Comparison of ENCODE assay signal across 31 mouse cellular contexts in genomic region chr12:99545270-99545770, GRCm38 (mm10). TPM values are rescaled to one million over a fixed set of nuclear protein-coding genes. Genes with fewer than 3 reads are reported as not detected.
A peak's percentile ranks its signal among the peaks of the same experiment; 100 is the strongest.
DNase-seq lines count a peak whose midpoint lies in the region; ATAC-seq lines count a peak whose summit lies in the region.
"Had no signal": no experiment of that assay in that cellular context is flagged by ENCODE, and none has a peak within 500 bp of the region (broad histone marks: within the 10 kb centered on the region; RNA-seq: fewer than 3 reads in every experiment).

No protein-coding gene starts in this region.

- peak; percentile 34 to 70 for DNase-seq in heart, adult 9 months (ENCODE audit: low spot score in 2 of 2)
- no peak for DNase-seq in heart, postnatal 36 days
- peak; percentile 8 for DNase-seq in testis, postnatal 10 days (ENCODE audit: low spot score)
- no peak for DNase-seq in testis, postnatal 14 days (ENCODE audit: low spot score)
- DNase-seq in layer of hippocampus, adult 11-12 months (ENCODE audit: low spot score): no peak
- DNase-seq: adrenal gland, postnatal 14 days; cerebellum, adult 18-20 months; cerebellum, postnatal 10 days; gastrocnemius, postnatal 10 days; kidney, adult 18-20 months; kidney, postnatal 4 days; layer of hippocampus, postnatal 36 days; liver, embryonic 13.5 days; lung, adult 18-20 months; lung, postnatal 4 days; retina, postnatal 1 day; right cerebral cortex, postnatal 14 days; thymus, postnatal 14 days had no signal

- H3K27me3 ChIP-seq in forebrain, embryonic 15.5 days: no peaks in the 10 kb centered on the region
- H3K27me3 ChIP-seq in forebrain, embryonic 16.5 days (replicated peaks; ENCODE audit: control insufficient read depth, insufficient read depth, low read length): no peaks in the 10 kb centered on the region
- H3K27me3 ChIP-seq: embryonic facial prominence, embryonic 15.5 days; heart, embryonic 13.5 days; limb, embryonic 15.5 days; liver, embryonic 13.5 days; midbrain, embryonic 15.5 days; neural tube, embryonic 15.5 days had no signal

- no peak overlapping the region for H3K4me3 ChIP-seq in forebrain, embryonic 15.5 days
- no peak overlapping the region for H3K4me3 ChIP-seq in forebrain, embryonic 16.5 days (replicated peaks; ENCODE audit: low read length)
- H3K4me3 ChIP-seq: embryonic facial prominence, embryonic 10.5 days; embryonic facial prominence, embryonic 15.5 days; heart, embryonic 13.5 days; limb, embryonic 10.5 days; limb, embryonic 15.5 days; liver, embryonic 13.5 days; midbrain, embryonic 10.5 days; midbrain, embryonic 15.5 days; neural tube, embryonic 15.5 days had no signal

- intact Hi-C loops in heart, postnatal 36 days (cut with DNase I): loop anchor here (5.0 kb wide), 1 partner anchor 82 kb away; no protein-coding TSS in a partner anchor

- WGBS in forebrain, embryonic 15.5 days: 60% methylated on average over 6 of the region's 6 CpGs
- 55% methylated on average over 6 of the region's 6 CpGs for WGBS in forebrain, embryonic 16.5 days

- peaks cover 8% of the 10 kb centered on the region; the same call in 1 of the 2 replicates for H3K4me1 ChIP-seq in forebrain, embryonic 15.5 days
- H3K4me1 ChIP-seq in forebrain, embryonic 16.5 days (replicated peaks; ENCODE audit: control insufficient read depth, insufficient read depth, low read length): peaks cover 7% of the 10 kb centered on the region
- H3K4me1 ChIP-seq: embryonic facial prominence, embryonic 10.5 days; embryonic facial prominence, embryonic 15.5 days; limb, embryonic 15.5 days; midbrain, embryonic 10.5 days; midbrain, embryonic 15.5 days had no signal

- H3K27ac ChIP-seq in forebrain, embryonic 15.5 days (replicated peaks): peak overlapping the region; percentile 42; the same call in 1 of the 2 replicates
- H3K27ac ChIP-seq in forebrain, embryonic 16.5 days (ENCODE audit: low read length): no peak overlapping the region; the same call in 1 of the 2 replicates
- H3K27ac ChIP-seq: embryonic facial prominence, embryonic 10.5 days; embryonic facial prominence, embryonic 15.5 days; limb, embryonic 10.5 days; limb, embryonic 15.5 days; liver, embryonic 13.5 days; midbrain, embryonic 10.5 days; midbrain, embryonic 15.5 days; neural tube, embryonic 15.5 days had no signal

- no peak overlapping the region for H3K4me2 ChIP-seq in forebrain, embryonic 15.5 days (replicated peaks)
- H3K4me2 ChIP-seq in forebrain, embryonic 16.5 days (ENCODE audit: low read length): no peak overlapping the region
- H3K4me2 ChIP-seq: embryonic facial prominence, embryonic 15.5 days; limb, embryonic 15.5 days; midbrain, embryonic 15.5 days; neural tube, embryonic 15.5 days had no signal

- no peak overlapping the region for H3K9ac ChIP-seq in forebrain, embryonic 15.5 days (replicated peaks)
- no peak overlapping the region for H3K9ac ChIP-seq in forebrain, embryonic 16.5 days (replicated peaks; ENCODE audit: low read depth, low read length)
- H3K9ac ChIP-seq: embryonic facial prominence, embryonic 15.5 days; limb, embryonic 15.5 days; liver, embryonic 13.5 days; midbrain, embryonic 15.5 days; neural tube, embryonic 15.5 days had no signal

- no peaks in the 10 kb centered on the region for H3K9me3 ChIP-seq in forebrain, embryonic 15.5 days
- H3K9me3 ChIP-seq in forebrain, embryonic 16.5 days (ENCODE audit: control insufficient read depth, low read length): no peaks in the 10 kb centered on the region
- H3K9me3 ChIP-seq: embryonic facial prominence, embryonic 10.5 days; embryonic facial prominence, embryonic 15.5 days; heart, embryonic 13.5 days; limb, embryonic 10.5 days; limb, embryonic 15.5 days; liver, embryonic 13.5 days; midbrain, embryonic 10.5 days; midbrain, embryonic 15.5 days; neural tube, embryonic 15.5 days had no signal

- ATAC-seq in forebrain, embryonic 15.5 days (replicated peaks): no peak
- no peak for ATAC-seq in forebrain, embryonic 16.5 days
- ATAC-seq: forebrain, embryonic 14.5 days; hindbrain, embryonic 16.5 days; lung, postnatal 0 days; midbrain, embryonic 15.5 days had no signal

- H3K36me3 ChIP-seq in forebrain, embryonic 15.5 days: no peaks in the 10 kb centered on the region
- H3K36me3 ChIP-seq in forebrain, embryonic 16.5 days (ENCODE audit: control insufficient read depth, insufficient read depth): no peaks in the 10 kb centered on the region
- H3K36me3 ChIP-seq: embryonic facial prominence, embryonic 15.5 days; limb, embryonic 15.5 days; liver, embryonic 13.5 days; midbrain, embryonic 15.5 days; neural tube, embryonic 15.5 days had no signal

RNA-seq across cellular contexts. Expression of gene Foxn3, which starts 18.1 kb away (rescaled TPM):
- 86.4 and 90.5 TPM in 2 replicates for polyA plus RNA-seq in forebrain, embryonic 15.5 days (2015; fragmentation: Nextera tagmentation; extraction: Ambion mirVana)
- 71.0 and 78.0 TPM in 2 replicates for polyA plus RNA-seq in forebrain, embryonic 16.5 days (2015; fragmentation: Nextera tagmentation; extraction: Ambion mirVana)
- total RNA-seq in heart, postnatal 36 days (2021): 100 to 1,000 TPM; 120 to 133 TPM

Comparison
In these comparisons a context has a peak if more than half of its experiments do, and no peak if none do; other contexts are left out.
1. DNase-seq: peak in heart, adult 9 months (2 of 2) and testis, postnatal 10 days (single experiment); none in heart, postnatal 36 days (0 of 2), testis, postnatal 14 days (single experiment) and layer of hippocampus, adult 11-12 months (single experiment).